Mouse (Mus musculus) heart, embryonic 12.5 days (tissue): Measurements from ENCODE around the gene Dmtf1. TPM values are rescaled to one million over a fixed set of nuclear protein-coding genes. Genes with fewer than 3 reads are reported as not detected.
"Not testable (repeated sequence)": the region's sequence is repeated elsewhere in the genome, so short reads cannot be mapped to it uniquely, and the experiment has no call there.

Source experiments
- ATAC-seq: fragments of 200-750 bp; cut with Nextera tagmentation; 2 replicates; pipeline ENCODE4 v1.8.0; 2017; ENCODE audit warnings: moderate TSS enrichment, moderate library complexity; ENCODE audit not compliant: insufficient number of reproducible peaks, low FRiP score
- H3K27ac ChIP-seq: fragments of 300-500 bp; sonication (generic); 2 replicates; pipeline ENCODE4 v1.5.1; 2016; ENCODE audit warnings: mild to moderate bottlenecking, moderate library complexity; ENCODE audit not compliant: poor library complexity, severe bottlenecking
- H3K27me3 ChIP-seq: fragments of 300-500 bp; sonication (generic); replicated peaks from 2 replicates; pipeline ENCODE4 v1.6.1; 2016; ENCODE audit warnings: mild to moderate bottlenecking, moderate library complexity
- H3K36me3 ChIP-seq: fragments of 300-500 bp; sonication (generic); 2 replicates; pipeline ENCODE4 v1.6.1; 2016; ENCODE audit warnings: mild to moderate bottlenecking, moderate library complexity
- H3K4me1 ChIP-seq: fragments of 300-500 bp; sonication (generic); replicated peaks from 2 replicates; pipeline ENCODE4 v1.6.1; 2016; ENCODE audit warnings: mild to moderate bottlenecking
- H3K4me2 ChIP-seq: fragments of 300-500 bp; sonication (generic); 2 replicates; pipeline ENCODE4 v1.6.1; 2016; ENCODE audit warnings: mild to moderate bottlenecking, moderate library complexity
- H3K4me3 ChIP-seq: fragments of 300-500 bp; sonication (generic); 2 replicates; pipeline ENCODE4 v1.5.1; 2016; ENCODE audit warnings: mild to moderate bottlenecking
- H3K9ac ChIP-seq: fragments of 300-500 bp; sonication (generic); 2 replicates; pipeline ENCODE4 v1.6.1; 2016; ENCODE audit warnings: mild to moderate bottlenecking, moderate library complexity
- H3K9me3 ChIP-seq: fragments of 300-500 bp; sonication (generic); replicated peaks from 2 replicates; pipeline ENCODE4 v1.6.1; 2016; ENCODE audit warnings: mild to moderate bottlenecking, moderate library complexity
- WGBS: fragments of 180-500 bp; shearing (Covaris S2); methylation state at CpG from one replicate; pipeline ENCODE4 v1.1.7; 2016; 5-methylcytosine and 5-hydroxymethylcytosine counted together
- polyA plus RNA-seq: library from polyadenylated mRNA; unstranded; fragments of >200 nt; fragmentation: Nextera tagmentation; extraction: Ambion mirVana; gene quantifications from 2 replicates; pipeline ENCODE4 v1.2.1, GENCODE M21; 2016

Gene Dmtf1
- polyA plus RNA-seq = 37.6 and 39.4 TPM in 2 replicates

GRCm38 (mm10) chr5:9161456-9162041, at the start of gene Dmtf1:
Gene Dmtf1, minus strand, starts transcription at chr5:9161776.
- ATAC-seq = peak; percentile 96
- no peaks in the 10 kb centered on the region for H3K9me3 ChIP-seq
- peak within 1 kb of the TSS; percentile 86 for H3K4me3 ChIP-seq
- H3K9ac ChIP-seq = peak within 1 kb of the TSS; percentile 91
- H3K27ac ChIP-seq = peak within 1 kb of the TSS; percentile 100
- H3K27me3 ChIP-seq = no peaks in the 10 kb centered on the region
- peak within 1 kb of the TSS; percentile 80 for H3K4me2 ChIP-seq
- H3K4me1 ChIP-seq = peaks cover 17% of the 10 kb centered on the region
- H3K36me3 ChIP-seq = no peaks in the 10 kb centered on the region
- WGBS = under 1% methylated on average over 63 of the region's 64 CpGs

- Histone ChIP-seq H3K27me3 (no peaks in the 10 kb centered on the region), H3K4me2 (no peak overlapping the region), H3K36me3 (no peaks in the 10 kb centered on the region), H3K9me3 (no peaks in the 10 kb centered on the region), H3K9ac (no peak overlapping the region), H3K4me1 (no peaks in the 10 kb centered on the region), H3K27ac (no peak overlapping the region), H3K4me3 (no peak overlapping the region)
- ATAC-seq = no peak
- 58% methylated on average over 1 of the region's 1 CpGs for WGBS
Measured at GRCm38 (mm10) chr5:9186467-9186866, 24.9 kb upstream of the Dmtf1 start.

GRCm38 (mm10) chr5:9173295-9173694, 11.7 kb upstream of the Dmtf1 start:
- Histone ChIP-seq H3K9ac (no peak overlapping the region), H3K4me3 (no peak overlapping the region), H3K27me3 (no peaks in the 10 kb centered on the region), H3K9me3 (no peaks in the 10 kb centered on the region), H3K27ac (no peak overlapping the region), H3K4me2 (no peak overlapping the region), H3K4me1 (no peaks in the 10 kb centered on the region), H3K36me3 (no peaks in the 10 kb centered on the region)
- no peak for ATAC-seq
- WGBS = 73% methylated on average over 2 of the region's 2 CpGs

GRCm38 (mm10) chr5:9169328-9170005, 7.9 kb upstream of the Dmtf1 start:
- not testable (repeated sequence) for H3K36me3 ChIP-seq, H3K4me2 ChIP-seq, H3K4me3 ChIP-seq, H3K27me3 ChIP-seq, H3K9ac ChIP-seq, H3K27ac ChIP-seq, H3K9me3 ChIP-seq, ATAC-seq, H3K4me1 ChIP-seq
- 73% methylated on average over 5 of the region's 5 CpGs for WGBS

GRCm38 (mm10) chr5:9166366-9166765, 4.8 kb upstream of the Dmtf1 start:
- 71% methylated on average over 8 of the region's 8 CpGs for WGBS
- ATAC-seq = no peak
- no peaks in the 10 kb centered on the region for H3K9me3 ChIP-seq
- H3K36me3 ChIP-seq = no peaks in the 10 kb centered on the region
- H3K9ac ChIP-seq = no peak overlapping the region
- no peaks in the 10 kb centered on the region for H3K27me3 ChIP-seq
- no peak overlapping the region for H3K27ac ChIP-seq
- H3K4me3 ChIP-seq = no peak overlapping the region
- no peak overlapping the region for H3K4me2 ChIP-seq
- H3K4me1 ChIP-seq = peaks cover 4% of the 10 kb centered on the region; the same call in 1 of the 2 replicates

GRCm38 (mm10) chr5:9165151-9165550, 3.6 kb upstream of the Dmtf1 start:
- 88% methylated on average over 10 of the region's 10 CpGs for WGBS

GRCm38 (mm10) chr5:9163411-9163810, 1.8 kb upstream of the Dmtf1 start:
- Histone ChIP-seq H3K27ac (no peak overlapping the region), H3K4me1 (peaks cover 7% of the 10 kb centered on the region; the same call in 1 of the 2 replicates), H3K4me2 (no peak overlapping the region), H3K9ac (no peak overlapping the region), H3K27me3 (no peaks in the 10 kb centered on the region), H3K9me3 (no peaks in the 10 kb centered on the region), H3K36me3 (no peaks in the 10 kb centered on the region), H3K4me3 (no peak overlapping the region)
- WGBS = 87% methylated on average over 3 of the region's 3 CpGs
- no peak for ATAC-seq

More at GRCm38 (mm10) chr5:9165151-9165550, 3.6 kb upstream of the Dmtf1 start:
- not testable (repeated sequence) for H3K4me3 ChIP-seq, H3K4me2 ChIP-seq, H3K36me3 ChIP-seq, H3K9me3 ChIP-seq, ATAC-seq, H3K9ac ChIP-seq, H3K27me3 ChIP-seq, H3K27ac ChIP-seq, H3K4me1 ChIP-seq

GRCm38 (mm10) chr5:9162088-9162487, 512 bp upstream of the Dmtf1 start:
- no peak for ATAC-seq
- Histone ChIP-seq H3K9ac (peak overlapping the region; percentile 73), H3K4me2 (peak overlapping the region; percentile 80), H3K27me3 (no peaks in the 10 kb centered on the region), H3K4me1 (peaks cover 11% of the 10 kb centered on the region; the same call in 1 of the 2 replicates), H3K4me3 (peak overlapping the region; percentile 86), H3K9me3 (no peaks in the 10 kb centered on the region), H3K27ac (peak overlapping the region; percentile 87), H3K36me3 (no peaks in the 10 kb centered on the region)
- 9% methylated on average over 7 of the region's 7 CpGs for WGBS

GRCm38 (mm10) chr5:9160831-9161455, 633 bp downstream of the Dmtf1 start:
- no peaks in the 10 kb centered on the region for H3K36me3 ChIP-seq
- H3K4me3 ChIP-seq = peak overlapping the region; percentile 86
- H3K4me1 ChIP-seq = peaks cover 19% of the 10 kb centered on the region
- H3K9ac ChIP-seq = peak overlapping the region; percentile 91
- no peaks in the 10 kb centered on the region for H3K27me3 ChIP-seq
- peak overlapping the region; percentile 100 for H3K27ac ChIP-seq
- ATAC-seq = peak; percentile 67
- WGBS = under 1% methylated on average over 30 of the region's 55 CpGs
- H3K9me3 ChIP-seq = no peaks in the 10 kb centered on the region
- peak overlapping the region; percentile 56 for H3K4me2 ChIP-seq

GRCm38 (mm10) chr5:9157336-9157735, 4.2 kb downstream of the Dmtf1 start:
- Histone ChIP-seq H3K27me3 (no peaks in the 10 kb centered on the region), H3K27ac (no peak overlapping the region), H3K4me2 (no peak overlapping the region), H3K4me1 (peaks cover 15% of the 10 kb centered on the region), H3K36me3 (peaks cover 8% of the 10 kb centered on the region; the same call in 1 of the 2 replicates), H3K4me3 (no peak overlapping the region), H3K9ac (no peak overlapping the region), H3K9me3 (no peaks in the 10 kb centered on the region)
- whole genome bisulfite sequencing = 80% methylated on average over 1 of the region's 1 CpGs
- no peak for ATAC-seq

GRCm38 (mm10) chr5:9156746-9157145, 4.8 kb downstream of the Dmtf1 start:
- Histone ChIP-seq H3K4me2 (no peak overlapping the region), H3K9me3 (no peaks in the 10 kb centered on the region), H3K9ac (no peak overlapping the region), H3K27me3 (no peaks in the 10 kb centered on the region), H3K4me3 (no peak overlapping the region), H3K4me1 (peaks cover 15% of the 10 kb centered on the region), H3K36me3 (peaks cover 11% of the 10 kb centered on the region; the same call in 1 of the 2 replicates), H3K27ac (no peak overlapping the region)
- no peak for ATAC-seq
